Mouse (Mus musculus): ENCODE data around the gene Fancc.

Fancc gene

GRCm38 (mm10) chr13:63345476-63346225 lies 151.4 kb downstream of the Fancc start:
- DNase-seq, result peak; percentile 54

DNA sequence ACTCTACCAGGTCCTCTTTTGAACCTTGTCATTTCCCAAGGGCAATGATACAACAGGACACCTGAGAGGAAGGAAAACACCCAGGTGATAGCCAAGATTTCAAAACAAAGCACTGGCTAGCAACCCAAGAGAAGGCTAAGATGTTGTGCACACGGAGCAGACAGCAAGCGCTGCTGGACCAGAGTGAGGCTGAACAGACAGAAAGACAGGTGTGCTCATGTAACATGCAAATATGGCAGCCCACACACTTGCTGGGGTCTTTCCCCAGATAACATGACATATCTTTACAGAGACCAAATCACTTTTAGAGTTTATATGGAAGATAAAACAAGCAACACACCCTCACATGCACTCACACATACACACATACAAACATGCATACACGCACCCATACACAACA lies 152.6 kb downstream of the Fancc start:
- DNase-seq, result peak; percentile 28

DNA sequence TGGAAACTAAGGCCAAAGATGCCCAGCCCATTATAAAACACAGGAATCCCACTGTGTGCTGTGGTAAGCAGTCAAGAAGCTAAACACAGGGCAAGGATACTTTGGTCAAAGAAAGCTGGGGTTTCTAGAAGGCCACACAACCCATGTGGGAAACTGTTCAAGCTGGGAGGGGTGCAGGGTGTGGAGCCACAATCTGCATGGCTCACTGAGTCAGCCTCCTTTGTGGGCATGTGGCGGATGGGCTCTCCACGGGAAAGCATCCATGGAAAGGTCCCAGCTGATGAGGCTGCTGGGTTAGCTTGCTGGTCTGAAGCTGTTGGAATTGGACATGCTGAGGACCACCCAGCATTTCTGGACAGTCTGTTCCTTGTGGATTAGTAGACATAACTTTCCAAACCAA lies 154.3 kb downstream of the Fancc start:
- peak; percentile 88 for DNase-seq

- peak; percentile 24 for DNase-seq
Measured at GRCm38 (mm10) chr13:63339946-63340345, 157.1 kb downstream of the Fancc start.

- peak; percentile 61 for DNase-seq
Measured at GRCm38 (mm10) chr13:63337239-63337960, 159.7 kb downstream of the Fancc start.

DNA sequence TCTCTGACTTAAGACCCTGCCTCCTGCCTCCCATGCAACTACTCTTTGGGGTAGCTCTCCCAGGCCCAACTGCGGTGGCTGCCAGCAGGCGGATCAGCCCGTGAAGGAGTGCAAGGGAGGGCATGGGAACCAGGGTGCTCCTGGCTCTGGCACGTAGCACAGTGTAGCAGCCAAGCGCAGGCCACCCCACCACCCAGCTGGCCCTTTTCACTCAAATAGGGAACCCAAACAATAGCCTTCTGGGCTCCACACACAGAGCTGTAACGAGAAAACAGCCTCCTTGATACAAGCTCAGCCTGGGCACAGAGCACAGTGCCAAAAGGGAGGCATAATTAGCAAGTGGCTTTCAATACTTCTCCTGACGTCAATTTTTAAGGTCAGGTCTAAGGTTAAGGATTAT lies 160.7 kb downstream of the Fancc start:
- DNase-seq, result peak; percentile 76

DNA sequence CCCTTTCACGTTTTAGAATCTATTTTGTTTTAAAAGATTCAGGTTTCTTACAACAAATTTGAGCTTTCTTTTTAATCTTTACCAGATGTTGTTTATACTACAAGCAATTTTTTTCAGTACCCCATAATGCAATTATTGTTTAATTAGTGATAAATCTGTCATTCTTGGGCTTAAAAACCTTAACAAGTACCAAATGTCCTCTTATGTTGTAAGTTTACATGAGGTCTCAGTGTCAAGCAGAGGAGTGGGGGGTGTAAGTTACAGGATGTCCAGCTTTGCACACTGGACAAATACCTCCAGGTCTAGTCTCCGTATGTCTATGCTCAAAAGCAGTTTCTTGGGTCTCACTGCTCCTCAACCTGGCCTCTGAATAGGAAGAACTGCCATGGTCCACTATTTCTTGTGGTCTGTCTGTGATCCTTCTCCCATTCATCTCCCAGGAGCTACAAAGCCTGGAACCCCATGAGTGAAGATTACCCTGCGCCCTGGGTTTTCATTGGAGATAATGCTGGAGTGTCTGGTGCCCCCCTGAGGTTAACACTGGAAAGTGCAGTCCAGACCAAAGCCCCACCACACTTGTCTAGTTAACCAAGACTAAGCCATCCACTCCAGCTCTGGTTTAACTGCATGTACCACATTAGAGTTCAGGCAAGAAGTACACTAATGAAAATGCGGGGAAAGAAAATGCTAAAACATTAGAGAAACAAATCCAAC lies 161.5 kb downstream of the Fancc start:
- DNase-seq, result peak; percentile 90

DNA sequence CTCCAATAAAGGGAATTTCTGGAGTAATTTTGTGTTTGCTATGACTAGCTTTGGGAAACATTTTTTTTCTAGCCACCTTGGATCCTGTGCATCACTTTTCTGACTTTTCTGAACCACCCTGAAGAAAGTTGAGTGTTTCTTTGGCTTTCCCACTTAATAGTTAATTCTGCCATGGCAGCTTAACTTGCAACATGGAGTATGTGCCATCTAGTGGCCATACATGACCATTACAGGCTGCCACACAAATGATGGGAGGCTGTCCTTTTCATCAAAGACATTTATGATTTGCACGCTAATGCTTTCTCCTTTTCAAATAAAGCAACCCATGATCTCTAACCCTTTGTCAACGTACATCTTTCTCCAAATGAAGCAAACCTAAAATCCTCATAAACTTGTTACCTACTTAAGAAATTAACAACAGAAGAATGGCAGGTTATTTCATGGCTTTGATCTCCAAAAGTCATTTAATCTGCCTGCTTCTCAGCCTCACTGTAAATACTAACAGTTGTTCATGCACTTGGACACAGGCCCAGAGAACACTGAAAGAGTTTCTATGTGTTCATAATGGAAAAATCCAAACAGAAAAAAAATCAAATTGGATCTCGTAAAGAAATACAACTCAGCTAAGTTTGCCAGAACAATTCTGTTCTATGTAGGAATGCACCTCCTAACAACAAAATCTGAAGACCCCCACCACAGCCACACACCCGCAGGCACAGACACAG lies 164.3 kb downstream of the Fancc start:
- DNase-seq, result peak; percentile 90

DNA sequence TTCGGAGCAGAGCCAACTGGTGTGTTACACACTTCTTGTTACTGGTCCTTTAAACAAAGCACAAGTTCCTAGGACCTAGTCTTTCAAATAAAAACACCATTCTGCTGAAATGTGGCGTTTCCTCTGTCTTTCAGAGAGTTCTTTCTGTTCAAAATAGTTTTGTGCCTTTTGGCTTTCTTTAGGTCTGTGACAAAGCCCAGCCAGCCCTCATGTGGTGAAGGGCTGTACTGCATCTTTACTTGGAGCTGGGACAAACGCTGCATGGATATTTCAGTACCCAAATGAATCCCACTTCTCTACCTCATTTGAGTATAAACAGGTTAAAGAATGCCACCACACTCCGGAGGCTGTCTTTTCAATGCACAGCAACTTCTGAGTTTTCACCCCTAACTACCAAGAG lies 165.7 kb downstream of the Fancc start:
- peak; percentile 87 for DNase-seq

- peak; percentile 89 for DNase-seq
Measured at GRCm38 (mm10) chr13:63330236-63330860, 166.7 kb downstream of the Fancc start.

DNA sequence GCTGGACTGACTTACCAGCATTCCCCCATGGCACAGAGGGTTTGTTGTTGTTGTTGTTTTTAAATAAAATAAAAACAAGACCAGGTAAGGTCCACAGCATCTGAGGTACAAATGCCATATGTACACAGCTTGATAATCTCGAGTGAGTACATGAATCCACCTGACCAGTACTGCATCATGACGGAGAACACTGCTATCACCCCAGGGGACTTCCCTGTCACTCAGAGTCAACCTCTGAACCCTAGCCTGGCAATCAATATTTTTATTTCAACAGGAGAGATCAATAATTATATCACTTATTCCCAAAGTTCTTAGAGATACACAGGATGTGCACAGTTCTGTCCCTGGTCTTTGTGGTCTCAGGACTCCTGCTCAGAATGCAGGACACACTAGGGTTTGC lies 171.1 kb downstream of the Fancc start:
- no peak for DNase-seq

- DNase-seq, result peak; percentile 87
Measured at GRCm38 (mm10) chr13:63324978-63325848, 171.9 kb downstream of the Fancc start.

GRCm38 (mm10) chr13:63324311-63324710 lies 172.8 kb downstream of the Fancc start:
- peak; percentile 87 for DNase-seq

DNA sequence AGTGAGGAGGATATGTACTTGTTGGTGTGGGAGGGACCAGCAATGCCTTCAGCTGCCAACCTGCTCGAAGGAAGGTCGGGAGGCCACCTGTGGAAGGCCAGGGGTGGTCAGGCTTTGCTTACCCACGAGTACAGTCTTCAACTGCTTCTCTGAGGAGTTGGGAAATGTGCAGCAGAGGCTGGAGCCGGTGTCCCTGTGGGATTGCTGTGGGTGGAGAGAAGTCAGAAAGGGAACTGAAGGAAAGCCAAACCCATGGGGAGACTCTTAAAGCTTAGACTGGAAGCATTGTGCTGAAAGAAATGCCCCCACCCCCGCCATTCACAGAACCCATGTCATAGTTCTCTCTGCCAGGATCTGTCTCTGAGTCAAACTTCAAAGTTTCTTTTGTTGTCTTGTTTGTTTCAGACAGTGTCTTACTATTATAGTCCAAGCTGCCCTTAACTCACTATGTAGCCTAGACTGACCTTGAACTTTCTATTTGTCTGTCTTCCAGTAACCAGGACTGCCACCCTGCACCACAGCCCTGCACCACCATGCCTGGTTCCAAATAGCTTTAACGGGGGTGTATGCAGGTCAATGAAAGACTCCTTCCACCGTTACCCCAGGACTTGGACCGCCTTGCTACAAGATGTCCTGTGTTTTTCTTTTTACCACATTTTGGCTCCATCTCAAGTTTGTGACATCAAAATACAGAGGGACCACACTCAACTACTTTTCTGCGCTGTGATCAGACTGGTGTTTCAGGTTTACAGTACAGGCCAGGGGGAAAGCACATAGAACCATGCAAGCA lies 173.6 kb downstream of the Fancc start:
- peak; percentile 96 for DNase-seq

GRCm38 (mm10) chr13:63322756-63323155 lies 174.3 kb downstream of the Fancc start:
- no peak for DNase-seq

DNA sequence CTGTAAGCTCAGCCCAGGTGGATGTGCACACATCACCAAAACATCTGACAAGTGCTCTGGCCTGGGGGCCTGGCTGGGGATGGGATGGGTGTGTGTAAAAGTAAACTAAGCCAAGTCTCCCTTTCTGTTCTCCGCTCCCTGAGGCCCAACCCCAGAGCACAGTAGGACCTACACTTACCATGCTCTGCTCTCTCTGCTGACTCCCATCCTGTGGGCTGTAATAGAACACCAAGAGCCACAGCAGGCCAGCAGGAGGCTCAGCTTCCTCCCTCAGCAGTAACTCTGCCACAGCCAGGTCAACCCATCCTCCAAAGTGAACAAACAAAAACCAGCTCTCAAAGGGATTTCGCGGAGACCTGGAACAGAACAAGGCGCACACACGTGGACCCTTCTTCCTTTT lies 175.4 kb downstream of the Fancc start:
- DNase-seq, result no peak

DNA sequence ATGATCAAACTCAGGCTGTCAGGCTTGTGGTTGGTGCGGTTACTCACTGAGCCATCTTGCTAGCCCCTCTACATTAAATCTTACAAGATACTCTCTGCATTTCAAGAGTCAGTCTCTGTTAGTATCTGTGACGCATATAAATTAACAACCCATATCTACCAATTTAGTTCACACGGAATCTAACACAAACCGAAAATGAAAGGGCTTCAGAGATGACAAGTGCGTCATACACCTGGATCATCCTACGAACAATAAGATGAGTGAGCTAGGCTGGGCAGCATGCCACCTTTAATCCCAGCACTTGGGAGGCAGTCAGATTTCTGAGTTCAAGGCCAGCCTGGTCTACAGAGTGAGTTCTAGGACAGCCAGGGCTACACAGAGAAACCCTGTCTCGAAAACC lies 177.3 kb downstream of the Fancc start:
- no peak for DNase-seq

DNA sequence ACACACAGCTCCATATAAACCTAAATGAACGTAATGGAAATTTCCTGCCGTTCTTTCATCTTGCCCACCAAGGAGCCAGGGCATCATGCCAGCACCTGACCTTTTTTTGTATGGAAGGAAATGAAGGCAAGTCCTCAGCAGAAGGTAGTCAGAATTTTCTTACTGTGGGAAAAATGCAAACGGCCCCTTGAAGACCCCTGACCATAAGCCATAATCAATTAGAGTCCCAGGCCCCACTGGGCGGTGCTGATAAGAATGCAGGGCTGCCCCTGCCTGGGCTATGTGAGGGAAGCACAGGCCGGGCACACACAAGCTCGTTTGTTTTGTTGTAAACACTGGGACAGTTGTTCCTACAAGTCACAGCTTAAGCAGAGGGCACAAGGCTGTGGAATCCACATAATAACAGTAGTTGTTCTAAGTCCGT lies 179.4 kb downstream of the Fancc start:
- no peak for DNase-seq

- no peak for DNase-seq
Measured at GRCm38 (mm10) chr13:63316407-63316806, 180.7 kb downstream of the Fancc start.

DNA sequence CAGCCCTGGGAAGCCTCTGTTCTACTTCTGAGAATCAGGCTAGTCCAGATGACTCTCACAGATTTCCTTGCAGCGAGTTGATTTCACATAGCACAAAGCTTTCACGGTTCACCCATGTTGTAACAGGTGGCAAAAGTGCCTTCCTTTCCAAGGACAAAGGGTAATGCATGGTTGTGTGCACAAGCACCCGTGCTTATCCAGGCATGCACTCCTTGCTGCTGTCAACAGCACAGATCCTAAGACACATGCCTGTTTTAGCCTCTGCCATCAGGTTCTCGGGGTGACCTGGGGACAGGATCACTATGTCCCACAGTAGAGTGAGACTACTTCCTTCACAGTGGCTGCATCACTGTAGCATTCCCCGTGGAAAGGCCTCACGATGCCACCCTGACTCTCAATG lies 181.3 kb downstream of the Fancc start:
- DNase-seq, result peak; percentile 94

DNA sequence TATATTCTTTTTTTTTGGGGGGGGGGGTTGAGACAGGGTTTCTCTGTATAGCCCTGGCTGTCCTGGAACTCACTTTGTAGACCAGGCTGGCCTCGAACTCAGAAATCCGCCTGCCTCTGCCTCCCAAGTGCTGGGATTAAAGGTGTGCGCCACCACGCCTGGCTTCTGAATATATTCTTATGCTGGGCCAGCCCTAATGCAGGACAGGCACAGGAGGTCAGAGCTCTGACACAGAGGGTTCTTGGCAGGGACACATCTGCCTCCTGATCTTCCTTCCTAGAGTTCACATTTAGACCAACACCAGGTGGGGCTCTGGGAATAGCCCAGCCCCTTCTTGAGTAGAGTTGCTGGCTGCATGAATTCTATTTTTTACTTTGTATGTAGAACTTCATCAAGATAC lies 182.0 kb downstream of the Fancc start:
- DNase-seq, result peak; percentile 92

Data from heart, adult 11 months (tissue).